Mouse (Mus musculus): Measurements from ENCODE around the gene Mrtfa.

DNA sequence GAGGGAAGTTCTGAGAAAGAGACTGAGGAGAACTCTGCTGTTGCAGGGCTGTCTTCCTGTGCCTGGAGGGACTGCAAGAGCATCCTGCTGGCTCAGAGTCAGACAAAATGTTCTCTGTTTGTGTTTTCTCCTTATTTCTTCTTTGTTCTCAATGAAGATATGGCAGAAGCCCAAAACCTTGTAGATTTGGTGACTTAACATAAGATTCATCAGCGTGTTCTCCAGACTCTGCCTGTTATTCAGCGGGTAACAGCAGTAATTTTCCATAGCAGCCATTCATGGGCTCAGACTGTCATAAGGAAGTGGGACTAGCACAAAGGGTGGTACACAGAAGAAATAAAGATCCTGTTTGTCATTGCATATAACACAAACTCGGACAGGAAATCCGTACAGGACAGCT lies 210.9 kb downstream of the Mrtfa start:
- TF ChIP-seq CTCF (IDR thresholded peaks at IDR 0.05; ENCODE audit: low read depth, low read length) = no peak
- TF ChIP-seq POLR2A (IDR thresholded peaks at IDR 0.05; ENCODE audit: insufficient read depth, low read length) = no peak
- TF ChIP-seq EP300 (IDR thresholded peaks at IDR 0.05; ENCODE audit: insufficient read depth, low read depth, low read length) = no peak

All from ES-Bruce4 (cell line).